Mouse (Mus musculus) CH12.LX (cell line): ENCODE measurements around the gene Lcn5.

ENCODE experiments used
- CTCF ChIP-seq, 2 experiments: IDR thresholded peaks in 1 of 2; conservative IDR thresholded peaks in 1 of 2; 2 replicates each; pipeline ENCODE4 v1.5.1; 2011 to 2012; ENCODE audit warnings: low read depth in 2 of 2, low read length in 2 of 2, improper control_type of control experiment in 1 of 2, inconsistent platforms in 1 of 2, mild to moderate bottlenecking in 1 of 2, moderate library complexity in 1 of 2
- ELF1 ChIP-seq: IDR thresholded peaks from 2 replicates; pipeline ENCODE4 v1.6.1; 2014; ENCODE audit warnings: low read depth, mild to moderate bottlenecking, inconsistent platforms, low read length, improper control_type of control experiment
- MEF2A ChIP-seq: IDR thresholded peaks from 2 replicates; pipeline ENCODE4 v1.6.1; 2014; ENCODE audit warnings: low read depth, mild to moderate bottlenecking, inconsistent platforms, low read length, improper control_type of control experiment, borderline replicate concordance

GRCm38 (mm10) chr2:25701001-25701400 is 43.2 kb downstream of the Lcn5 start:
- TF ChIP-seq CTCF (conservative IDR thresholded peaks at IDR 0.05 in 1 of 2, IDR thresholded peaks at IDR 0.05 in 1 of 2; ENCODE audit: low read depth in 2 of 2, low read length in 2 of 2): no peak
- TF ChIP-seq ELF1: no peak
- TF ChIP-seq MEF2A: no peak
